24 mouse cellular contexts compared by ENCODE assay signal in genomic region chr8:31704168-31704567, GRCm38 (mm10).
DNase-seq lines count a peak whose midpoint lies in the region; ATAC-seq and TF ChIP-seq lines count a peak whose summit lies in the region.
"Had no signal": no experiment of that assay in that cellular context is flagged by ENCODE, and none has a peak within 500 bp of the region (broad histone marks: within the 10 kb centered on the region; RNA-seq: fewer than 3 reads in every experiment).

No protein-coding gene starts in this region.

- WGBS in stomach, embryonic 14.5 days: 22% methylated on average over 2 of the region's 2 CpGs
- 50% methylated on average over 2 of the region's 2 CpGs for WGBS in stomach, postnatal 0 days
- 29% methylated on average over 2 of the region's 2 CpGs for WGBS in intestine, embryonic 16.5 days
- 21% methylated on average over 2 of the region's 2 CpGs for WGBS in stomach, embryonic 15.5 days

- no peak overlapping the region for H3K9ac ChIP-seq in stomach, embryonic 14.5 days (replicated peaks; ENCODE audit: low read depth, low read length)
- no peak overlapping the region for H3K9ac ChIP-seq in stomach, postnatal 0 days (ENCODE audit: low read length)
- no peak overlapping the region for H3K9ac ChIP-seq in intestine, embryonic 16.5 days (ENCODE audit: low read depth, low read length)
- H3K9ac ChIP-seq in stomach, embryonic 15.5 days: no peak overlapping the region
- H3K9ac ChIP-seq: embryonic facial prominence, embryonic 12.5 days had no signal

- no peak overlapping the region for H3K4me2 ChIP-seq in stomach, embryonic 14.5 days (replicated peaks; ENCODE audit: low read depth, low read length)
- H3K4me2 ChIP-seq in stomach, postnatal 0 days (replicated peaks; ENCODE audit: low read depth): no peak overlapping the region
- no peak overlapping the region for H3K4me2 ChIP-seq in intestine, embryonic 16.5 days (ENCODE audit: low read depth, low read length)
- H3K4me2 ChIP-seq in stomach, embryonic 15.5 days: no peak overlapping the region
- H3K4me2 ChIP-seq: embryonic facial prominence, embryonic 12.5 days had no signal

- H3K9me3 ChIP-seq in stomach, embryonic 14.5 days (ENCODE audit: control insufficient read depth, low read depth, low read length): no peaks in the 10 kb centered on the region
- H3K9me3 ChIP-seq in stomach, postnatal 0 days (ENCODE audit: control insufficient read depth, low read length): no peaks in the 10 kb centered on the region
- H3K9me3 ChIP-seq in intestine, embryonic 16.5 days (ENCODE audit: control insufficient read depth, low read length): no peaks in the 10 kb centered on the region
- H3K9me3 ChIP-seq in stomach, embryonic 15.5 days: no peaks in the 10 kb centered on the region
- H3K9me3 ChIP-seq: embryonic facial prominence, embryonic 10.5 days; embryonic facial prominence, embryonic 12.5 days; G1E had no signal

- no peaks in the 10 kb centered on the region for H3K36me3 ChIP-seq in stomach, embryonic 14.5 days (ENCODE audit: control insufficient read depth, insufficient read depth, low read length)
- no peaks in the 10 kb centered on the region for H3K36me3 ChIP-seq in stomach, postnatal 0 days (ENCODE audit: control insufficient read depth, insufficient read depth, low read length)
- no peaks in the 10 kb centered on the region for H3K36me3 ChIP-seq in intestine, embryonic 16.5 days (ENCODE audit: control insufficient read depth, insufficient read depth, low read length)
- no peaks in the 10 kb centered on the region for H3K36me3 ChIP-seq in stomach, embryonic 15.5 days
- H3K36me3 ChIP-seq: embryonic facial prominence, embryonic 10.5 days; embryonic facial prominence, embryonic 12.5 days; G1E had no signal

- no peak overlapping the region for H3K27ac ChIP-seq in stomach, embryonic 14.5 days (ENCODE audit: low read length)
- H3K27ac ChIP-seq in stomach, postnatal 0 days (replicated peaks): no peak overlapping the region
- no peak overlapping the region for H3K27ac ChIP-seq in intestine, embryonic 16.5 days (ENCODE audit: low read length)
- H3K27ac ChIP-seq in stomach, embryonic 15.5 days: no peak overlapping the region
- H3K27ac ChIP-seq: embryonic facial prominence, embryonic 10.5 days; embryonic facial prominence, embryonic 12.5 days had no signal

- 0 out of 2 replicates have a peak, but pooled peaks cover 3% of the 10 kb centered on the region for H3K4me1 ChIP-seq in stomach, embryonic 14.5 days (ENCODE audit: control insufficient read depth, insufficient read depth, low read length)
- no peaks in the 10 kb centered on the region for H3K4me1 ChIP-seq in stomach, postnatal 0 days (replicated peaks; ENCODE audit: control insufficient read depth, insufficient read depth)
- H3K4me1 ChIP-seq in intestine, embryonic 16.5 days (ENCODE audit: control insufficient read depth, insufficient read depth, low read length): no peaks in the 10 kb centered on the region
- H3K4me1 ChIP-seq in stomach, embryonic 15.5 days: no peaks in the 10 kb centered on the region
- H3K4me1 ChIP-seq: embryonic facial prominence, embryonic 10.5 days; embryonic facial prominence, embryonic 12.5 days had no signal

- peak; percentile 75; the same call in 1 of the 2 replicates for ATAC-seq in stomach, embryonic 14.5 days (ENCODE audit: insufficient number of reproducible peaks, insufficient read depth, low FRiP score, low read depth)
- no peak for ATAC-seq in stomach, postnatal 0 days (ENCODE audit: low FRiP score, low TSS enrichment)
- peak; percentile 78 for ATAC-seq in intestine, embryonic 16.5 days
- ATAC-seq in stomach, embryonic 15.5 days (ENCODE audit: insufficient read depth, low FRiP score, low read depth): peak; percentile 31; the same call in 1 of the 2 replicates
- ATAC-seq: activated CD4-positive, CD25-positive, alpha-beta regulatory T cell, adult 4 months; CD4-positive, CD25-positive, alpha-beta regulatory T cell, adult 4 months; forebrain, embryonic 14.5 days; Patski had no signal

- no peak for TF ChIP-seq CTCF in stomach, postnatal 0 days (IDR thresholded peaks at IDR 0.05; ENCODE audit: low read depth)

- TF ChIP-seq EP300 in stomach, postnatal 0 days (optimal IDR thresholded peaks at IDR 0.05): no peak

- no peak for DNase-seq in stomach, postnatal 0 days (ENCODE audit: low spot score)
- DNase-seq in liver: no peak
- no peak for DNase-seq in ovary, postnatal 10 days (ENCODE audit: low spot score)
- no peak for DNase-seq in right cerebral cortex, postnatal 36 days (ENCODE audit: low spot score in 2 of 2)
- DNase-seq: adrenal gland, adult 8-10 months; adrenal gland, postnatal 14 days; adrenal gland, postnatal 36 days; B cell, adult 2 months; cerebellum, adult 11-12 months; cerebellum, adult 2 months; cerebellum, adult 9-10 months; cerebellum, postnatal 10 days; cerebellum, postnatal 25 days had no signal

- H3K27me3 ChIP-seq in stomach, embryonic 14.5 days (ENCODE audit: control insufficient read depth, insufficient read depth, low read length): no peaks in the 10 kb centered on the region
- H3K27me3 ChIP-seq in stomach, postnatal 0 days (ENCODE audit: control insufficient read depth, insufficient read depth, low read length): no peaks in the 10 kb centered on the region
- H3K27me3 ChIP-seq in intestine, embryonic 16.5 days (replicated peaks; ENCODE audit: control insufficient read depth, insufficient read depth, low read length): no peaks in the 10 kb centered on the region
- no peaks in the 10 kb centered on the region for H3K27me3 ChIP-seq in stomach, embryonic 15.5 days (replicated peaks)
- H3K27me3 ChIP-seq: CH12.LX; embryonic facial prominence, embryonic 12.5 days; Patski had no signal

- no peak overlapping the region for H3K4me3 ChIP-seq in stomach, embryonic 14.5 days (ENCODE audit: low read depth, low read length)
- H3K4me3 ChIP-seq in stomach, postnatal 0 days (ENCODE audit: low read depth, low read length): no peak overlapping the region
- no peak overlapping the region for H3K4me3 ChIP-seq in intestine, embryonic 16.5 days (ENCODE audit: low read length)
- no peak overlapping the region for H3K4me3 ChIP-seq in stomach, embryonic 15.5 days (replicated peaks)
- H3K4me3 ChIP-seq: embryonic facial prominence, embryonic 10.5 days; embryonic facial prominence, embryonic 12.5 days had no signal
